In genomic region chr10:62198891-62199290, GRCm38 (mm10) we compare ENCODE assay signal across 28 mouse cellular contexts. TPM values are rescaled to one million over a fixed set of nuclear protein-coding genes. Genes with fewer than 3 reads are reported as not detected.
DNase-seq lines count a peak whose midpoint lies in the region; ATAC-seq and TF ChIP-seq lines count a peak whose summit lies in the region.
"Had no signal": no experiment of that assay in that cellular context is flagged by ENCODE, and none has a peak within 500 bp of the region (broad histone marks: within the 10 kb centered on the region; RNA-seq: fewer than 3 reads in every experiment).

No protein-coding gene starts in this region.

- ATAC-seq in kidney, embryonic 15.5 days (replicated peaks; ENCODE audit: low FRiP score): no peak
- no peak for ATAC-seq in stomach, postnatal 0 days (ENCODE audit: low FRiP score, low TSS enrichment)
- ATAC-seq in hindbrain, embryonic 14.5 days (ENCODE audit: low FRiP score): no peak
- ATAC-seq: forebrain, embryonic 14.5 days; forebrain, embryonic 16.5 days had no signal

- no peak overlapping the region for H3K4me2 ChIP-seq in kidney, embryonic 15.5 days
- no peak overlapping the region for H3K4me2 ChIP-seq in stomach, postnatal 0 days (replicated peaks; ENCODE audit: low read depth)
- H3K4me2 ChIP-seq in hindbrain, embryonic 14.5 days (replicated peaks): no peak overlapping the region
- H3K4me2 ChIP-seq: embryonic facial prominence, embryonic 13.5 days; embryonic facial prominence, embryonic 15.5 days; forebrain, embryonic 12.5 days had no signal

- TF ChIP-seq EP300 in stomach, postnatal 0 days (optimal IDR thresholded peaks at IDR 0.05): no peak

- peak; percentile 96 for DNase-seq in heart, adult 11 months
- DNase-seq in heart, postnatal 10 days: no peak
- peak; percentile 33 for DNase-seq in heart, adult 8-10 months (ENCODE audit: low spot score)
- DNase-seq in heart, embryonic 10.5 days (ENCODE audit: low spot score): no peak
- peak; percentile 50 for DNase-seq in kidney, adult 9 months
- DNase-seq in stomach, postnatal 0 days (ENCODE audit: low spot score): peak; percentile 11
- no peak for DNase-seq in hindbrain, embryonic 14.5 days (ENCODE audit: low spot score)
- DNase-seq: adrenal gland, adult 2 months; adrenal gland, postnatal 10 days; adrenal gland, postnatal 25 days; cerebellum, adult 11-12 months; cerebellum, adult 2 months; cerebellum, adult 9-10 months; cerebellum, postnatal 14 days; cerebellum, postnatal 36 days; embryo, embryonic 11 days had no signal

- no peak overlapping the region for H3K9ac ChIP-seq in kidney, embryonic 15.5 days
- no peak overlapping the region for H3K9ac ChIP-seq in stomach, postnatal 0 days (ENCODE audit: low read length)
- H3K9ac ChIP-seq in hindbrain, embryonic 14.5 days: no peak overlapping the region
- H3K9ac ChIP-seq: embryonic facial prominence, embryonic 13.5 days; embryonic facial prominence, embryonic 15.5 days; forebrain, embryonic 12.5 days had no signal

- peaks cover 27% of the 10 kb centered on the region for H3K27me3 ChIP-seq in heart, embryonic 10.5 days (ENCODE audit: insufficient read depth, poor library complexity, severe bottlenecking)
- H3K27me3 ChIP-seq in kidney, embryonic 15.5 days: no peaks in the 10 kb centered on the region
- no peaks in the 10 kb centered on the region for H3K27me3 ChIP-seq in stomach, postnatal 0 days (ENCODE audit: control insufficient read depth, insufficient read depth, low read length)
- H3K27me3 ChIP-seq in hindbrain, embryonic 14.5 days (ENCODE audit: control insufficient read depth, insufficient read depth, low read length): no peaks in the 10 kb centered on the region
- H3K27me3 ChIP-seq: embryonic facial prominence, embryonic 13.5 days; embryonic facial prominence, embryonic 15.5 days; forebrain, embryonic 12.5 days had no signal

- TF ChIP-seq CTCF in stomach, postnatal 0 days (IDR thresholded peaks at IDR 0.05; ENCODE audit: low read depth): no peak

- no peaks in the 10 kb centered on the region for H3K36me3 ChIP-seq in heart, embryonic 10.5 days
- peaks cover 21% of the 10 kb centered on the region for H3K36me3 ChIP-seq in kidney, embryonic 15.5 days
- no peaks in the 10 kb centered on the region for H3K36me3 ChIP-seq in stomach, postnatal 0 days (ENCODE audit: control insufficient read depth, insufficient read depth, low read length)
- no peaks in the 10 kb centered on the region for H3K36me3 ChIP-seq in hindbrain, embryonic 14.5 days (replicated peaks; ENCODE audit: control insufficient read depth, insufficient read depth)
- H3K36me3 ChIP-seq: embryonic facial prominence, embryonic 13.5 days; embryonic facial prominence, embryonic 15.5 days; forebrain, embryonic 10.5 days; forebrain, embryonic 12.5 days had no signal

- WGBS in heart, embryonic 10.5 days: 72% methylated on average over 1 of the region's 1 CpGs
- 46% methylated on average over 1 of the region's 1 CpGs for whole genome bisulfite sequencing in kidney, embryonic 15.5 days
- 71% methylated on average over 1 of the region's 1 CpGs for WGBS in stomach, postnatal 0 days
- WGBS in hindbrain, embryonic 14.5 days: 93% methylated on average over 1 of the region's 1 CpGs

- intact Hi-C loops in heart, postnatal 10 days (cut with DNase I): no loop called here

- H3K4me3 ChIP-seq in heart, embryonic 10.5 days: no peak overlapping the region
- H3K4me3 ChIP-seq in kidney, embryonic 15.5 days (replicated peaks): no peak overlapping the region
- H3K4me3 ChIP-seq in stomach, postnatal 0 days (ENCODE audit: low read depth, low read length): no peak overlapping the region
- no peak overlapping the region for H3K4me3 ChIP-seq in hindbrain, embryonic 14.5 days (replicated peaks; ENCODE audit: low read length)
- H3K4me3 ChIP-seq: embryonic facial prominence, embryonic 13.5 days; embryonic facial prominence, embryonic 15.5 days; erythroblast, embryonic 14.5 days; forebrain, embryonic 10.5 days; forebrain, embryonic 12.5 days had no signal

- H3K27ac ChIP-seq in heart, embryonic 10.5 days: no peak overlapping the region
- H3K27ac ChIP-seq in kidney, embryonic 15.5 days: no peak overlapping the region
- H3K27ac ChIP-seq in stomach, postnatal 0 days (replicated peaks): no peak overlapping the region
- H3K27ac ChIP-seq in hindbrain, embryonic 14.5 days: no peak overlapping the region
- H3K27ac ChIP-seq: embryonic facial prominence, embryonic 13.5 days; embryonic facial prominence, embryonic 15.5 days; forebrain, embryonic 10.5 days; forebrain, embryonic 12.5 days had no signal

- peaks cover 18% of the 10 kb centered on the region for H3K4me1 ChIP-seq in heart, embryonic 10.5 days
- H3K4me1 ChIP-seq in kidney, embryonic 15.5 days: peaks cover 15% of the 10 kb centered on the region
- H3K4me1 ChIP-seq in stomach, postnatal 0 days (replicated peaks; ENCODE audit: control insufficient read depth, insufficient read depth): peaks cover 3% of the 10 kb centered on the region; the same call in 1 of the 2 replicates
- no peaks in the 10 kb centered on the region for H3K4me1 ChIP-seq in hindbrain, embryonic 14.5 days (replicated peaks; ENCODE audit: control insufficient read depth, insufficient read depth, low read length)
- H3K4me1 ChIP-seq: embryonic facial prominence, embryonic 13.5 days; embryonic facial prominence, embryonic 15.5 days had no signal

- no peaks in the 10 kb centered on the region for H3K9me3 ChIP-seq in heart, embryonic 10.5 days
- H3K9me3 ChIP-seq in kidney, embryonic 15.5 days (replicated peaks): no peaks in the 10 kb centered on the region
- H3K9me3 ChIP-seq in stomach, postnatal 0 days (ENCODE audit: control insufficient read depth, low read length): no peaks in the 10 kb centered on the region
- no peaks in the 10 kb centered on the region for H3K9me3 ChIP-seq in hindbrain, embryonic 14.5 days (ENCODE audit: control insufficient read depth, low read length)
- H3K9me3 ChIP-seq: embryonic facial prominence, embryonic 13.5 days; embryonic facial prominence, embryonic 15.5 days; forebrain, embryonic 10.5 days; forebrain, embryonic 12.5 days had no signal

RNA-seq across cellular contexts. Expression of gene Tspan15, which starts 32.2 kb away (rescaled TPM):
- 10 to 100 TPM; 12.4 to 13.7 TPM for total RNA-seq in heart, postnatal 10 days (2021)
- 1 to 10 TPM; 5.6 to 9.2 (median 7.0) TPM for total RNA-seq in heart, adult 8-10 months (2022)
- polyA plus RNA-seq in heart, embryonic 10.5 days (2016; fragmentation: Nextera tagmentation; extraction: Ambion mirVana): 7.7 and 13.9 TPM in 2 replicates
- 52.5 and 53.5 TPM in 2 replicates for polyA plus RNA-seq in kidney, embryonic 15.5 days (2015; fragmentation: Nextera tagmentation; extraction: Ambion mirVana)
- 97.4 and 112 TPM in 2 replicates for polyA plus RNA-seq in stomach, postnatal 0 days (2015; fragmentation: Nextera tagmentation; extraction: Ambion mirVana)
- polyA plus RNA-seq in hindbrain, embryonic 14.5 days (2014; fragmentation: Nextera tagmentation; extraction: Ambion mirVana): 14.5 and 14.6 TPM in 2 replicates

RNA-seq across cellular contexts. Expression of gene Tacr2, which starts 53.3 kb away (rescaled TPM):
- not detected for total RNA-seq in heart, postnatal 10 days (2021)
- total RNA-seq in heart, adult 8-10 months (2022): not detected
- polyA plus RNA-seq in heart, embryonic 10.5 days (2016; fragmentation: Nextera tagmentation; extraction: Ambion mirVana): not detected in 2 replicates
- 0.06 TPM in 1 of 2 replicates, not detected in the other for polyA plus RNA-seq in kidney, embryonic 15.5 days (2015; fragmentation: Nextera tagmentation; extraction: Ambion mirVana)
- polyA plus RNA-seq in stomach, postnatal 0 days (2015; fragmentation: Nextera tagmentation; extraction: Ambion mirVana): 1.3 and 1.6 TPM in 2 replicates
- polyA plus RNA-seq in hindbrain, embryonic 14.5 days (2014; fragmentation: Nextera tagmentation; extraction: Ambion mirVana): 0.12 and 0.19 TPM in 2 replicates
- total RNA-seq: common myeloid progenitor, adult 5-6 weeks; MEL had no signal
- polyA plus RNA-seq: brain, embryonic 14.5 days; embryonic facial prominence, embryonic 11.5 days; embryonic facial prominence, embryonic 13.5 days; embryonic facial prominence, embryonic 15.5 days; erythroblast, embryonic 14.5 days; forebrain, embryonic 10.5 days; forebrain, embryonic 12.5 days; forebrain, embryonic 14.5 days; forebrain, embryonic 16.5 days had no signal

RNA-seq across cellular contexts. Expression of gene Fam241b, which starts 55.2 kb away (rescaled TPM):
- under 1 TPM in 1 of 2 experiments, not detected in 1; 0.52 TPM for total RNA-seq in heart, postnatal 10 days (2021)
- total RNA-seq in heart, adult 8-10 months (2022): 1 to 10 TPM; 4.1 to 5.5 (median 5.3) TPM
- 3.1 and 5.9 TPM in 2 replicates for polyA plus RNA-seq in heart, embryonic 10.5 days (2016; fragmentation: Nextera tagmentation; extraction: Ambion mirVana)
- polyA plus RNA-seq in kidney, embryonic 15.5 days (2015; fragmentation: Nextera tagmentation; extraction: Ambion mirVana): 12.8 and 16.3 TPM in 2 replicates
- polyA plus RNA-seq in stomach, postnatal 0 days (2015; fragmentation: Nextera tagmentation; extraction: Ambion mirVana): 30.6 and 33.4 TPM in 2 replicates
- polyA plus RNA-seq in hindbrain, embryonic 14.5 days (2014; fragmentation: Nextera tagmentation; extraction: Ambion mirVana): 41.6 TPM in 2 replicates

Comparison
In these comparisons a context has a peak if more than half of its experiments do, and no peak if none do; other contexts are left out.
1. DNase-seq: peak in heart, adult 11 months (single experiment), heart, adult 8-10 months (single experiment), kidney, adult 9 months (single experiment) and stomach, postnatal 0 days (single experiment); none in heart, postnatal 10 days (0 of 2), heart, embryonic 10.5 days (single experiment) and hindbrain, embryonic 14.5 days (single experiment).